Mouse (Mus musculus) midbrain, embryonic 12.5 days (tissue): ENCODE results near the gene Trappc3l. TPM values are rescaled to one million over a fixed set of nuclear protein-coding genes. Genes with fewer than 3 reads are reported as not detected.
"Not testable (repeated sequence)": the region's sequence is repeated elsewhere in the genome, so short reads cannot be mapped to it uniquely, and the experiment has no call there.

Experiments used
- ATAC-seq: fragments of 200-750 bp; cut with Nextera tagmentation; 2 replicates; pipeline ENCODE4 v1.8.0; 2017; ENCODE audit warnings: low read depth, moderate TSS enrichment, moderate library complexity; ENCODE audit not compliant: low FRiP score
- H3K27ac ChIP-seq: fragments of 300-500 bp; sonication (generic); replicated peaks from 2 replicates; pipeline ENCODE4 v1.5.1; 2016; ENCODE audit warnings: mild to moderate bottlenecking
- H3K27me3 ChIP-seq: fragments of 300-500 bp; sonication (generic); 2 replicates; pipeline ENCODE4 v1.6.1; 2016; ENCODE audit warnings: mild to moderate bottlenecking
- H3K36me3 ChIP-seq: fragments of 300-500 bp; sonication (generic); 2 replicates; pipeline ENCODE4 v1.6.1; 2016
- H3K4me1 ChIP-seq: fragments of 300-500 bp; sonication (generic); 2 replicates; pipeline ENCODE4 v1.6.1; 2016
- H3K4me2 ChIP-seq: fragments of 300-500 bp; sonication (generic); replicated peaks from 2 replicates; pipeline ENCODE4 v1.6.1; 2016; ENCODE audit warnings: mild to moderate bottlenecking, moderate library complexity
- H3K4me3 ChIP-seq: fragments of 300-500 bp; sonication (generic); 2 replicates; pipeline ENCODE4 v1.5.1; 2016; ENCODE audit warnings: mild to moderate bottlenecking
- H3K9ac ChIP-seq: fragments of 300-500 bp; sonication (generic); replicated peaks from 2 replicates; pipeline ENCODE4 v1.6.1; 2016; ENCODE audit warnings: mild to moderate bottlenecking, moderate library complexity
- H3K9me3 ChIP-seq: fragments of 300-500 bp; sonication (generic); 2 replicates; pipeline ENCODE4 v1.6.1; 2016; ENCODE audit warnings: mild to moderate bottlenecking
- WGBS: fragments of 180-500 bp; shearing (Covaris S2); methylation state at CpG from one replicate; pipeline ENCODE4 v1.1.7; 2016; 5-methylcytosine and 5-hydroxymethylcytosine counted together
- polyA plus RNA-seq: library from polyadenylated mRNA; unstranded; fragments of >200 nt; fragmentation: Nextera tagmentation; extraction: Ambion mirVana; gene quantifications from 2 replicates; pipeline ENCODE4 v1.2.1, GENCODE M21; 2016

The Trappc3l gene
- not detected in 2 replicates for polyA plus RNA-seq

- H3K9me3 ChIP-seq: no peaks in the 10 kb centered on the region
- H3K36me3 ChIP-seq: no peaks in the 10 kb centered on the region
- no peaks in the 10 kb centered on the region for H3K27me3 ChIP-seq
- no peak within 1 kb of the TSS for H3K4me2 ChIP-seq
- no peak within 1 kb of the TSS for H3K9ac ChIP-seq
- H3K4me1 ChIP-seq: 0 out of 2 replicates have a peak, but pooled peaks cover 4% of the 10 kb centered on the region
- ATAC-seq: no peak
- H3K4me3 ChIP-seq: no peak within 1 kb of the TSS
- no peak within 1 kb of the TSS for H3K27ac ChIP-seq
- whole genome bisulfite sequencing: 84% methylated on average over 3 of the region's 3 CpGs
These were observed at the start of gene Trappc3l for GRCm38 (mm10) chr10:34037401-34037800. Gene Trappc3l, plus strand, starts transcription at chr10:34037597.

GRCm38 (mm10) chr10:33996686-33997085, 40.7 kb upstream of the Trappc3l start:
- not testable (repeated sequence) for H3K9me3 ChIP-seq, ATAC-seq
- peaks cover 80% of the 10 kb centered on the region for H3K36me3 ChIP-seq

GRCm38 (mm10) chr10:33998397-33998796, 39.0 kb upstream of the Trappc3l start:
- Histone ChIP-seq H3K36me3 (peaks cover 80% of the 10 kb centered on the region), H3K4me2 (no peak overlapping the region), H3K9me3 (no peaks in the 10 kb centered on the region), H3K4me1 (no peaks in the 10 kb centered on the region), H3K9ac (no peak overlapping the region), H3K4me3 (no peak overlapping the region), H3K27ac (no peak overlapping the region), H3K27me3 (no peaks in the 10 kb centered on the region)
- no peak for ATAC-seq

More at GRCm38 (mm10) chr10:33996686-33997085, 40.7 kb upstream of the Trappc3l start:
- H3K9ac ChIP-seq, H3K4me1 ChIP-seq, H3K27me3 ChIP-seq, H3K4me3 ChIP-seq, H3K4me2 ChIP-seq, H3K27ac ChIP-seq: not testable (repeated sequence)
- WGBS: 93% methylated on average over 6 of the region's 8 CpGs

- Histone ChIP-seq H3K4me1 (no peaks in the 10 kb centered on the region; the same call in 1 of the 2 replicates), H3K27me3 (no peaks in the 10 kb centered on the region), H3K4me2 (no peak overlapping the region), H3K9me3 (no peaks in the 10 kb centered on the region), H3K4me3 (no peak overlapping the region), H3K9ac (no peak overlapping the region), H3K36me3 (peaks cover 26% of the 10 kb centered on the region), H3K27ac (no peak overlapping the region)
- no peak for ATAC-seq
- 98% methylated on average over 4 of the region's 4 CpGs for WGBS
These were observed 24.8 kb upstream of the Trappc3l start for GRCm38 (mm10) chr10:34012581-34012980.

GRCm38 (mm10) chr10:34013241-34013640, 24.2 kb upstream of the Trappc3l start:
- H3K27ac ChIP-seq: no peak overlapping the region
- H3K4me2 ChIP-seq: no peak overlapping the region
- no peaks in the 10 kb centered on the region for H3K9me3 ChIP-seq
- H3K4me3 ChIP-seq: no peak overlapping the region
- WGBS: 77% methylated on average over 2 of the region's 2 CpGs
- H3K36me3 ChIP-seq: peaks cover 19% of the 10 kb centered on the region
- no peak for ATAC-seq
- H3K27me3 ChIP-seq: no peaks in the 10 kb centered on the region
- H3K9ac ChIP-seq: no peak overlapping the region
- H3K4me1 ChIP-seq: peaks cover 6% of the 10 kb centered on the region

GRCm38 (mm10) chr10:34018746-34019301, 18.6 kb upstream of the Trappc3l start:
- ATAC-seq: no peak
- H3K4me1 ChIP-seq: peaks cover 13% of the 10 kb centered on the region
- H3K9me3 ChIP-seq: no peaks in the 10 kb centered on the region
- peak overlapping the region; percentile 93 for H3K27ac ChIP-seq
- no peaks in the 10 kb centered on the region; the same call in 1 of the 2 replicates for H3K36me3 ChIP-seq
- H3K4me2 ChIP-seq: peak overlapping the region; percentile 76
- peak overlapping the region; percentile 71 for H3K4me3 ChIP-seq
- no peaks in the 10 kb centered on the region for H3K27me3 ChIP-seq
- WGBS: under 1% methylated on average over 21 of the region's 21 CpGs
- peak overlapping the region; percentile 90 for H3K9ac ChIP-seq

GRCm38 (mm10) chr10:34019302-34020075, 17.9 kb upstream of the Trappc3l start, which contains the start of gene Rwdd1:
Gene Rwdd1, minus strand, starts transcription at chr10:34019624.
- H3K27ac ChIP-seq: peak within 1 kb of the TSS; percentile 93
- H3K36me3 ChIP-seq: no peaks in the 10 kb centered on the region; the same call in 1 of the 2 replicates
- peak within 1 kb of the TSS; percentile 76 for H3K4me2 ChIP-seq
- no peaks in the 10 kb centered on the region for H3K9me3 ChIP-seq
- peak; percentile 100 for ATAC-seq
- H3K4me3 ChIP-seq: peak within 1 kb of the TSS; percentile 71
- no peaks in the 10 kb centered on the region for H3K27me3 ChIP-seq
- peak within 1 kb of the TSS; percentile 90 for H3K9ac ChIP-seq
- WGBS: 0% methylated on average over 72 of the region's 82 CpGs
- H3K4me1 ChIP-seq: peaks cover 13% of the 10 kb centered on the region

GRCm38 (mm10) chr10:34030322-34030721, 7.1 kb upstream of the Trappc3l start:
- WGBS: 84% methylated on average over 5 of the region's 5 CpGs
- H3K27me3 ChIP-seq: no peaks in the 10 kb centered on the region

GRCm38 (mm10) chr10:34033630-34034305, 3.6 kb upstream of the Trappc3l start:
- Histone ChIP-seq H3K27ac (no peak overlapping the region), H3K4me2 (peak overlapping the region; percentile 38), H3K36me3 (no peaks in the 10 kb centered on the region), H3K9me3 (no peaks in the 10 kb centered on the region), H3K4me3 (0 out of 2 replicates have a peak overlapping the region, but pooled peaks have one; percentile 12), H3K4me1 (0 out of 2 replicates have a peak, but pooled peaks cover 4% of the 10 kb centered on the region), H3K9ac (peak overlapping the region; percentile 24; the same call in 1 of the 2 replicates), H3K27me3 (no peaks in the 10 kb centered on the region)
- 23% methylated on average over 22 of the region's 22 CpGs for WGBS
- ATAC-seq: peak; percentile 91

More at GRCm38 (mm10) chr10:34030322-34030721, 7.1 kb upstream of the Trappc3l start:
- ATAC-seq: no peak
- Histone ChIP-seq H3K36me3 (no peaks in the 10 kb centered on the region), H3K27ac (no peak overlapping the region), H3K9me3 (no peaks in the 10 kb centered on the region), H3K4me1 (0 out of 2 replicates have a peak, but pooled peaks cover 4% of the 10 kb centered on the region), H3K9ac (no peak overlapping the region), H3K4me3 (no peak overlapping the region), H3K4me2 (no peak overlapping the region)

- Histone ChIP-seq H3K36me3 (no peaks in the 10 kb centered on the region), H3K4me1 (0 out of 2 replicates have a peak, but pooled peaks cover 4% of the 10 kb centered on the region), H3K9me3 (no peaks in the 10 kb centered on the region), H3K27ac (no peak overlapping the region), H3K27me3 (no peaks in the 10 kb centered on the region), H3K9ac (no peak overlapping the region), H3K4me2 (no peak overlapping the region), H3K4me3 (no peak overlapping the region)
- peak; percentile 70 for ATAC-seq
- 14% methylated on average over 5 of the region's 5 CpGs for WGBS
These were observed 810 bp upstream of the Trappc3l start for GRCm38 (mm10) chr10:34036587-34036986.

GRCm38 (mm10) chr10:34044210-34044609, 6.8 kb downstream of the Trappc3l start, which contains the start of gene Calhm4:
Gene Calhm4, minus strand, starts transcription at chr10:34044310.
- Histone ChIP-seq H3K36me3 (no peaks in the 10 kb centered on the region), H3K27me3 (no peaks in the 10 kb centered on the region), H3K9me3 (no peaks in the 10 kb centered on the region), H3K4me2 (no peak within 1 kb of the TSS), H3K9ac (no peak within 1 kb of the TSS), H3K4me1 (no peaks in the 10 kb centered on the region), H3K27ac (no peak within 1 kb of the TSS), H3K4me3 (no peak within 1 kb of the TSS)
- no peak for ATAC-seq
- 88% methylated on average over 5 of the region's 5 CpGs for WGBS
